Mouse (Mus musculus) embryo, embryonic 9.5 days (tissue): ENCODE data around the gene Zfp398.

Experiments
- DNase-seq: peaks from one replicate; pipeline ENCODE4 v3.0.0-alpha.2; 2017; ENCODE audit errors: extremely low spot score

Gene Zfp398

DNA sequence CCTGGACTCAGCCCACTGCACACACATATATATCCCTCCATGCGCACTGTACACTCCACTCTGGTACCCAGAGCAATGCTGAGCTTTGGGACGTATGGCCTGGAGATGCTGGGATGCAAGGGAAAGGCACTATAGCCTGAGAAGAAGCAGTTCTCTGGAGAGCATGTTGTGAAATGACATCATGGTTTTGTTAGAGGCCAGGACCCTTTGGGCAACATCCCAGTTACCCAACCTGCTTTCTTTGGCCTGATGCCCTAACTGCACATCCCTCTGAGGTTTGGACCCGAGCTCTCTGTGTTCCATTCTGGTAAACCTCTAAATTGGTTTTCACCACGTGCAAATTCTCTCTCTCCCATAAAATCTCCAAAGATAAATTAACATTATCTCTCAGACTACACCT lies 68.1 kb downstream of the Zfp398 start:
- no peak for DNase-seq

- peak; percentile 4 for DNase-seq
Observed at GRCm38 (mm10) chr6:47904361-47904760, 68.9 kb downstream of the Zfp398 start.

GRCm38 (mm10) chr6:47904917-47905695 lies 69.6 kb downstream of the Zfp398 start:
- DNase-seq = no peak

DNA sequence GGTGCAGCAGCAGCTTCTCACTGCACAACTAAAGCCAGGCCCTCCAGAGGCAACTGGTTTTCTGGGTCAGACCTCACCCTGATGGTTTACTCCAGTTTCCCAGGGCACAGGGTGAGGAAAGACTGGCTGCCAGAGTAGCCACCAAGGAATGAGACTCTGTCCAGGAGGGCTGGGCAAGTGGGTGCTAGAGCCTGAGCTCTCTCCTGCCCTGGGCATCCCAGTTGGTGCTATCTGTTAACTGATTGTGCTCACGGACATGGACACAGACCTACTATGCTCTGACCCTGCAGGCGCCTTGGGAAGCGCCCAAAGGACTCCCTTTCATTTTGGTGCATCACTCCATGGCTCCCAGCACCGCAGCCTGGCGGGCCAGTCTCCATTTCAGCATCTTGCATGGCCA lies 70.9 kb downstream of the Zfp398 start:
- DNase-seq = no peak

DNA sequence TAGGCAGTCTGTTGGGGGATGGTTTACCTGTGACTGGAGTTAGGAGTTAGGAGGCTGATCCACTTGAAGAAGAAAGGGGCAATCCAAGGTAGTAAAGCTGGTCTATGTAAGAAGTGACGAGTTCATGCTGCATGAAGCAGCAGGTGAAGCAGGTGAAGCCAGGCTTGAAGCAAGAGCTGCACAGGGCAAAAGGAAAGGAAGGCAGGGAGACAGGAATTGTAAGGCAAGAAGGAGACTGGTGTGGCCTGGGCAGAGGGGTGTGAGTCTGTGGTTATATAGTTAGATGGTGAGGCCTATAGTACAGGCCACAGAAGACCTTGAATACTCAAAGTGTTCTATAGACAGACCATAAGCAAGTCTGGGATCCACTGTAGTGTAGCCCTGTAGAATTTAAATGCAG lies 73.5 kb downstream of the Zfp398 start:
- DNase-seq = no peak

- DNase-seq = no peak
Observed at GRCm38 (mm10) chr6:47911650-47912049, 76.2 kb downstream of the Zfp398 start.

GRCm38 (mm10) chr6:47912991-47913390 lies 77.5 kb downstream of the Zfp398 start:
- no peak for DNase-seq

DNA sequence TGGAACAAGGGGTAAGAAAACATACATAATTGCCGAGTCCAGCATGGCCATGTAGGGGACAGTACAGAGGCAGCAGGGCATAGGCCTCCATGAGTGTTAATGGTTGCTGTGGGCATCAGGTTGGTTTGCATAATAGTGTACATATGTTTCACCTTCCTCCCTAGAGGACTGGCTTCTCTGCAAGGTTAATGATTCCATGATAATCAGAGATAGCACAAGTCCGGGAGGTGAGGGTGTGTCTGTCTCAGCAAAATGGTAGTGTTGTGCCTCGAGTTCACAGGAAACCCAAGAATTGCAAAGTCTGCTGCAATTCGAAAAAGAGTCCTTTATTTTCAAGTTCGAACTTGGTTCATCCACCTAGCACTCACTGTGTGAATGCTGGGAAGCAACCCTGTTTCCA lies 81.6 kb downstream of the Zfp398 start:
- no peak for DNase-seq

GRCm38 (mm10) chr6:47918768-47919274 lies 83.4 kb downstream of the Zfp398 start:
- no peak for DNase-seq

GRCm38 (mm10) chr6:47919646-47920446 lies 84.4 kb downstream of the Zfp398 start:
- DNase-seq = no peak

DNA sequence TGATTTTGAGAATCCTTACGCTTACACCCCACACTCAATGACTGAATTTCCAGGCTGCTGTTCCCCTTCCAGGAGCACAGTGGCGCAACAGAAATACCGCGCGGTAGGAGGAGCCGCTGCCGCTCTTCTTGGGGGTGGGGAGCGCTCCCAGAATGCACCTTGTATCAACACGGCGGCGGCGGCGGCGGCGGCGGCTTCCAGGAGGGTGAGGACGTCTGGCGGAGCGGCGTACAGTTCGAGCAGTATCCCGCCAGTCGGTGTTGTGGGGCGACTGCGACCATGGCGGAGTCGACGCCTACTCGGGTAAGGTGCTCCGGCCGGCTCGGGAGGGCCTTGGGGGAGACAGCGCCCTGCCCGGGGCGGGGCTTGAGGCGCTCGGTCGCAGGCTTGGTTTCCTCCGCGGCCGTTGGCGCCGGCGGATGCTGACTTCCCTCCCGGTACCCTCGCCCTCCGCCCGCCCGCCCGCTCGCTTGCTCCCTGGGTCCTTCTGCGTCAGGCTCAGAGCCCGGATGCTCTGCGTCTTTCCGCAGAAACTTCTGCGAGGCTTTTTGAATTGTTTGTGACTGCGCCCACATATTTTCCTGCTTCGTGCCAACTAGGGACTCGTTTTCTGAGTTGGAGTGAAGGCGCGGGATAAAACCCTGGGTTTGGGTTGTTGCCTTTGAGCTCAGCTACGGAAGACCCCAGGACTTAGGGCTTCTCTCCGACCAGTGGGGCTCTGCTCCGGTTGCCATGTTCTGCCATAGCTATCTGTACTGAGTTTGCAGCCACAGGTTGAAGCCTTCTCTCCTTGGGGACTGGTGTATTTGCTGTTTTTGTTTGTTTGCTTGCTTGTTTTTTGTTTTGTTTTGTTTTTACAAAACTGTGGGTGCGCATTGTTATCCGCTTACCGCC lies 85.2 kb downstream of the Zfp398 start, which contains the start of gene Zfp212:
Gene Zfp212 (plus strand): TSS at position 30 of the 894 bp plus-strand sequence.
- DNase-seq = peak; percentile 92
